Mouse (Mus musculus): ENCODE data around the gene Hpse2. TPM values are rescaled to one million over a fixed set of nuclear protein-coding genes. Genes with fewer than 3 reads are reported as not detected.

Gene Hpse2
- total RNA-seq, 2 experiments from 2014 or later, result not detected

DNA sequence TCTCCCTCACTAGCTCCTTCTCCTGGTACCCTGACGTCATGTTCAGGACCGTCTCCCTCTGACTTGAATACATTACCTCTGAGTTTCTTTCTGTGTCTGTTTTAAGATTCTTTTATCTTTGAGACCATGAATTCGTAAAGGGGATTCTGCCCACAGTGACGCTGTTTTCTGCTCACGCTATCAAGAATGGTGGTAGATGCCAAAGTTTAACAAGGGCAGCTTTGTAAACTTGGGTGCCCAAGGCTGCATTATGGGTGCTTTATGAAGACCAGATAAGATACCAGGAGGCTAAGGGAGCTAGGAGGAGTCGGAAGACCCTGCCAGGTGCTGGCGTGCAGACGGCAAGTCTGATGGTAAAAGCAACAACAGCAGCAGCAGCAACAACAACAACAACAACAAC is 641.5 kb downstream of the Hpse2 start:
- no peak for ATAC-seq (replicated peaks; ENCODE audit: low FRiP score, poor library complexity, severe bottlenecking)

DNA sequence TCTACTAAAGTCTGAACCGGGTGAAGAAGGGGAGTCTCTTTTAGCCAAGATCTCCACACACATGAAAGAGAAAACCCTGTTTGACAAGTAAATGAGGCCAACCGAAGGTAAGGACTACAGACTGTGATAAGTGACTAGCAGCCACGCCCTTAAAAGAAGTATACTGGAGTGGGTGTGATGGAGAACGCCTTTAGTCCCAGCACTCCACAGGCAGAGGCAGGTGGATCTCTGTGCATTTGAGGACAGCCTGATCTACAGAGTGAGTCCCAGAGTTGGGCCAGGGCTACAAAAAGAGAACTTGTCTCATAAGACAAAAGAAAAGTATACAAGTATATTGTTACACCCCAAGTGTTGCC is 642.3 kb downstream of the Hpse2 start:
- ATAC-seq (replicated peaks; ENCODE audit: low FRiP score, poor library complexity, severe bottlenecking), result 0 out of 2 replicates have a peak, but pooled peaks have one; percentile 40

- ATAC-seq (replicated peaks; ENCODE audit: low FRiP score, poor library complexity, severe bottlenecking), result peak; percentile 49; the same call in 1 of the 2 replicates
Observed at GRCm38 (mm10) chr19:42745084-42745868, 642.9 kb downstream of the Hpse2 start.

DNA sequence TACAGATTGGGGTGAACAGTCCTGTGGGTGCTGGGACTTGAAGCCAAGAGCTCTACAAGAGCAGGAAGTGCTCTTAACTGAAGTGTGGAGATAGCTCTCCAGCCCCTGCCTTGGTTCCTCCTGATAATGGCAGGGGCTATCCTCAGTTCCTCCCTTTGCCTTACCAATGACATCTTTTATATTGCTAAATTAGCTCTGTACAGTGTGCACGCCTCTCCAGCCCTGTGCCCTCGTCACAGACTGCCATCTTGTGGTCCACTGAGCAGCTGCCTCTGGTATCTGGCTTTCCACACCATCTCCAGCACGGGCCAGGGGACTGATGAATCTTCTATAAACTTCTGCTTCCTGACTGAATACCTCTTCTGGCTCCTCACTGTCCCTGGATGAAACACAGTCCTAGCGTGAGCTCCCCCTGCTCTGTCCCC is 644.0 kb downstream of the Hpse2 start:
- ATAC-seq (replicated peaks; ENCODE audit: low FRiP score, poor library complexity, severe bottlenecking), result peak; percentile 62

DNA sequence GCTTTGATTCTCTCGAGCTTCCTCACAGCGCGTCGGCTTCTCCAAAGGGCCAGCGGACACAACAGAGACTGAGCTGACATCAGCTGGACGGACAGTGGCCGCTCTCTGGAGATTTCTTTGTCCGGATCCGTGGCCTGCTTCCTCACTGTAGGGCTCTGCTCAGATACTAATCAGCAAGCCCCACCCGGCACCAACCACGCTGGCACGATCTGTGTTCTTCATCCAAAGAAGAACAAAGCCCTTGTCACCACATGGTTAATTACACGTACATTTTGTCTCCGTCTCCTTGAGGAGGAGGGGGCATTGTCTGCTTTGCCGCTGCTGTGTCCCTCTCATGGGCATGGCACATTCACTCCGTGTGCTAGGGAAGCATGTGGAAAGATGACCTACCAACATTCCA is 644.9 kb downstream of the Hpse2 start:
- ATAC-seq (replicated peaks; ENCODE audit: low FRiP score, poor library complexity, severe bottlenecking), result no peak

- no peak for ATAC-seq (replicated peaks; ENCODE audit: low FRiP score, poor library complexity, severe bottlenecking)
Observed at GRCm38 (mm10) chr19:42741884-42742283, 646.3 kb downstream of the Hpse2 start.

DNA sequence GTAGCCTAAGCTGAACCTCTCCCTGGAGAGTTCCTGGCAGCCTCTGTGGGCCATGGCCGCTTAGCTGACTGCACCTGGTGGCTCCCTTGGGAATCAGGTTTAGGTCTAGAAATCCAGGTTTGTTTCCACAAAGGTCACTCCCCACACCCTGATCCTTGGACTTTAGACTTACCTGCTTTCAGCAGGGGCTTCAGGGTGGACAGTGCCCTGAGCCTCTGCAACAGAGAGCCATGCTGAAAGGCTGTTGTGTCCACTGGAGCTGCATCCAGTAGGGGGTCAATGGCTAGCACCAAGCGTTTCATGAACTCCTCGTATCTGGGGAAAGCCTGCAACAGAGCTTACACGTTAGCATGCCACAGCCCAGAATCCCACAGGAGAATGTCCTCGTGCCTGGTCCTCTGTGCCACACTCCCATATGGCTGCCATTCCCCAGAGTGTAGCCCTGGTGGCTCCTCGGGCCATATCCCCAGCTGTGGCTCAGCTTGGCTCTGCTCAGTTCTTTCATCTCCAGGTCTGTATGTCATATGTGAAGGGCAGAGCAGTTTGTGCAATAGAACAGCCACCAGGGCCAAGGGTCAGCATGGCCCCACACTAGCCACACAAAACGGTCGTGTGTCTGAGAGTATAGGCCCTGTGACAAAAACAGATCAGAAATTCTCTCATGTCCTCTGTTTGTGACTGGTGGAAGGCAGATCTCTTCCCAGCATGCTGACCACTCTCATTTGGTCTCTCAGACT is 647.8 kb downstream of the Hpse2 start:
- no peak for ATAC-seq (replicated peaks; ENCODE audit: low FRiP score, poor library complexity, severe bottlenecking)

DNA sequence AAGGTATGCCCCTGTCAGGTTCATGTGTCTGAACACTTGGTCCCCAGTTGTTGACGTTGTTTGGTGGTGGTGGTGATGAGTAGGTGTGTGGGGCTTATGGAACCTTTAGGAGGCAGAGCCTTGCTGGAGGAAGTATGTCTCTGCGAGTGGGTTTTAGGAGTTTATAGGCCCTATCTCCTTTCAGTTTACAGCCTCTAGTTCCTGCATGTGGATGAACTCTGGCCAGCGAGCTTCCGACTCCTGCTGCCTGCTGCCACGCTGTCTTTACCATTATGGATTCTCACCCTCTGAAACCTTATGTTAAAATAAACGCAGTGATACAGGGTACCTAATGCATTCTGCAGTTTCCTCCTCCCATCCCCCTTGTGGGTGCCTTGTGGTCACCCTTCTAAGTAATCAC is 648.4 kb downstream of the Hpse2 start:
- ATAC-seq (replicated peaks; ENCODE audit: low FRiP score, poor library complexity, severe bottlenecking), result no peak

GRCm38 (mm10) chr19:42737753-42738152 is 650.4 kb downstream of the Hpse2 start:
- ATAC-seq (replicated peaks; ENCODE audit: low FRiP score, poor library complexity, severe bottlenecking), result no peak

Other genes with a start within 250 kb of the Hpse2 start
- not detected in 2 replicates for gene Cnnm1, start 52.1 kb upstream of the Hpse2 start, total RNA-seq (2015; ENCODE audit: low replicate concordance)
- gene Cnnm1, start 52.1 kb upstream of the Hpse2 start, total RNA-seq (2017; ENCODE audit: low replicate concordance), result not detected in 2 replicates
- gene Got1, start 136.2 kb upstream of the Hpse2 start, total RNA-seq (2015; ENCODE audit: low replicate concordance), result 4.6 and 6.5 TPM in 2 replicates
- gene Got1, start 136.2 kb upstream of the Hpse2 start, total RNA-seq (2017; ENCODE audit: low replicate concordance), result 7.2 and 8.2 TPM in 2 replicates
- 1.7 TPM in 1 of 2 replicates, not detected in the other for gene Nkx2-3, start 224.0 kb upstream of the Hpse2 start, total RNA-seq (2015; ENCODE audit: low replicate concordance)
- gene Nkx2-3, start 224.0 kb upstream of the Hpse2 start, total RNA-seq (2017; ENCODE audit: low replicate concordance), result not detected in 2 replicates